Mouse (Mus musculus) erythroblast, embryonic 14.5 days (primary cell): ENCODE data around the gene Usp21.

Experiments used
- GATA1 ChIP-seq: IDR thresholded peaks from 2 replicates; pipeline ENCODE4 v1.6.1; 2012; ENCODE audit warnings: low read length, inconsistent platforms, mixed read lengths
- TAL1 ChIP-seq: IDR thresholded peaks from 3 replicates; pipeline ENCODE4 v1.6.1; 2012; ENCODE audit warnings: low read length, inconsistent platforms, mixed read lengths

DNA sequence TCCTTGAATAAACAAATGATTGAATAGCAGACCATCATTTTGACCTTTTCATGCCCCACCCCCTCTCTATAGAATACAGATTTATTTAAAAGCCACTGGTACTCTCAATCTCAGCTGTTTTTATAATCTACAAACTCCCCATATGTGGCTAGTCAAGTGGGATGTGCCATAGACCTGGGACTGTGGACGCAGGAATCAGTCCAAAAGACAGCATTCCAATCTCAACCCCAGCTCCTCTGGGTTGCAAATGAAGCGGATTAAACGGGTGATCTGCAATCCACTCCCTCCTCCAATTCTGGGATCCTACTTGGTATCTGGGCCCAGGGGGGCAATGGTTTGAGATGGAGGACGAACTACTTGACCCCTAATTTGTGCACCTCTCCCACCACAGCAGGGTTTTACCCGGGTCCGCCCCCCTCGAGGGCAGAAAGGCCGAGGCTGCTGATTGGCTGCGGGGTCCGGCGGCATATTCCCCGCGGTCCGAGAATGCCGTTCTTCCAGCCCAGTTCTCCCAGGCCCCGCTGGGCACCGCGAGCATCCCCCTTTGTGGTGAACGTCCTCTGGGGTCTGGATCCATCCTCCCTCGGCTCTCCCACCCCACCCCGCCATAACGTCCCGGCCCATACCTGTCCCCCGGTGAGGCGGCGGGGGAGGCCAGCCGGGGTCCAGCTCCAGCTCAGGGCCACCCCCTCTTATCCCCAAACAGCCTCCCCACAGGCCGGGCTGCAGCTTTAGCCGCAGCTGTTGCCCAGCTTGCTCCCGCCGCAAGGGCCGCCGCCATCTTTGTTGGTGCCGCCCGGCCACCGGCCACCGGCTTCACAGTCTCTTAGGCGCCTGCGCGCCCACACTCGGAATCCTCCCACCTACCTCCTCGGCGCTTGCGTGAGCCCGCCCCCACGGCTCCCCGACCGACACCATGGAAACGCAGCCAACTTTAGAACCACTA, at the start of gene Usp21:
- no peak for TF ChIP-seq GATA1
- TF ChIP-seq TAL1, result no peak
